Mouse (Mus musculus): ENCODE results near the gene Ppp1r15a. TPM values are rescaled to one million over a fixed set of nuclear protein-coding genes. Genes with fewer than 3 reads are reported as not detected.

Ppp1r15a gene
- 18.4 and 20.1 TPM in 2 replicates for polyA plus RNA-seq (2015; fragmentation: Nextera tagmentation; extraction: Ambion mirVana)

GRCm38 (mm10) chr7:45525809-45526473, at the start of gene Ppp1r15a, which contains the start of gene Plekha4:
Gene Ppp1r15a (minus strand): TSS chr7:45526268.
Gene Plekha4 (plus strand): TSS chr7:45526330.

DNA sequence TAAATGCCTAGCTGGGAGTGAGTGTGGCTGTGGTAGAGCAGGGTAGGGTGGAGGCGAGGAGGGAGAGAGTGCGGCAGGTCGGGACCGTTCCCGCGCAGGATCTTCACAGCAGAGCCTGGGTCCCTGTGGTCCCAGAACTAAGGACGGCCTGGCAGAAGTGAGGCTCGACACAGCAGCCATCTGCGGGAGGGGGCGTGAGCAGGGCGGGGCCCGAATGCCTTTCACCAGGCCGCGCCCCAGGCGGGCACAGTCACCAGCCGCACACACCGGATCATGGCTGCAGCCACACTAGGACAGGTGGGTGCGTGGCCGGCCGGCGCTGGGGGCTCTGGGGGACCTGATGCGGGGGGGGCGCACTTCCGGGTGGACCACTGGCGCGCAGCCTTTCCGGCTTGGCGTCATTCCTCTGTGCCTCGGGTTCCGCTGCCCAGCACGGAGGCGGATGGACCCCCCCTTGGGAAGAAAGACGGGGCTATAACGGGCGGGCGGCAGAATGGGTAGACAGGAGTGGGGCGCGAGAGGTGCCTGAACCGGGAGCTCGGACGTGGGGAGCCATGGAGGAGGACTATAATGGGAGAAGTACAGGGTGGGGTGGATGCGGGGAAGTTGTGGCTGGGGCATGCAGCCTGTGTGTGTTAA, 44.2 kb upstream of the Ppp1r15a start, which contains the start of gene Bcat2:
Gene Bcat2 (plus strand): TSS at position 51 of the 639 bp plus-strand sequence.

DNA sequence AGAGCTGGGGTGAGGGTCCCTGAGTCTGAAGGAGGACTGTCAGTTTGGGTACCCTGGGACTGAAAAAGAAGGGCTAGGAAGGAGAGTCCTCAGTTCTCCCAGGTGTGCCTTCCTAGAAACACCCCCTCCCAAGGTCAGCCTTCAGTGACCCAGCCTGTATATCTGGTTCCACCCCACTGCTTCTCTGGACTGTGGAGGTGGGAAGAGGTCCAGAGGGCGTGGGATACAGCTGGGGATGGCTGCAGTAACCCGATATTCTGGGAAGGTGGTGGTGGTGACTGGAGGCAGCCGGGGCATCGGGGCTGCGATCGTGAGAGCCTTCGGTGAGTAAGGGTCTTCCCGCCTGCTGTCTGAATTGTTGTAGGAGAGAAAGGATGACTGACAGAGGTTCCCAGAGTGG, 28.7 kb upstream of the Ppp1r15a start, which contains the start of gene Hsd17b14:
Gene Hsd17b14 (plus strand): TSS at position 150 of the 400 bp plus-strand sequence.

DNA sequence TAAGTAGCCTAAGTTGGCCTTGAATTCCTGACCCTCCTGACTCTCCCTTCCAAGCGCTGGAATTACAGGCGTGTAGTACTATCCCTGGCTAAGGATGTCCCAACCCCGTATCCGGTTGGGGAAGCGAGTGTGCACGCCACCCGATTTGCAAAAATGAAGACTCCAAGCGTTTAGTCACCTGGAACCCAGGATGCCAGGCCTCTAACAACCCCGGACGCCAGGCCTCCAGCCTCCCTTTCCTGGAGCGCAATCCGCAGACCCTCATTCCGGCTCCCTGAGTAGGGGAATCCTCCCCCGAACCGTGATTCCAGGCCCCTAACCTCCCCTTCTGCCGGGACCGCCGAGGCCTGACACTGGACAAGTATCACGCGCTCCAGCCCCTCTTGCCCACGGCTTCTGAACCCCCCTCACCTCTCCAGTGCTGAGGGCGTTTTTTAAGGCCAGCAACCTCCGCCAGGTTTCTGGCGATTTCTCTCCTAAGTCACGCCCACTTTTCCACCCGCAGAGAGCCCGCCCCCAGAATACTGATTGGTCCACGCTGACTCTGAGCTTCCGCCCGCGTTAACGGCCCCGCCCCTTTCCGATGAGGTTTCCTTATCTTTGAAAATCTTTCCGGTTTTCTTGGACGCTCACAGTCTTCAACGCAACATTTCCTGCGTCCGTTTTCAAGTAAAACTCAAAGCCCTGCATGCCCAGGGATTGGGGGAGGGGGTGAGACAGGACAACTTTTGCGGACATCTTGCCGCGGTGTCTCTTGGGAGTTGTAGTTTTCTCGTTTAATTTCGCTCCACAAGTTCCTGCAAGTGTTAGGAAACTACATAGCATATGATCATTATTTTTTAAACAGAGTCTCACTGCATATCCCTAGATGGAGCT, 15.9 kb downstream of the Ppp1r15a start, which contains the start of gene Nucb1:
Gene Nucb1 (minus strand): TSS at position 495 of the 876 bp plus-strand sequence.

GRCm38 (mm10) chr7:45488293-45489204, 37.5 kb downstream of the Ppp1r15a start, which contains the start of gene Dhdh:
Gene Dhdh (minus strand): TSS chr7:45488805.

DNA sequence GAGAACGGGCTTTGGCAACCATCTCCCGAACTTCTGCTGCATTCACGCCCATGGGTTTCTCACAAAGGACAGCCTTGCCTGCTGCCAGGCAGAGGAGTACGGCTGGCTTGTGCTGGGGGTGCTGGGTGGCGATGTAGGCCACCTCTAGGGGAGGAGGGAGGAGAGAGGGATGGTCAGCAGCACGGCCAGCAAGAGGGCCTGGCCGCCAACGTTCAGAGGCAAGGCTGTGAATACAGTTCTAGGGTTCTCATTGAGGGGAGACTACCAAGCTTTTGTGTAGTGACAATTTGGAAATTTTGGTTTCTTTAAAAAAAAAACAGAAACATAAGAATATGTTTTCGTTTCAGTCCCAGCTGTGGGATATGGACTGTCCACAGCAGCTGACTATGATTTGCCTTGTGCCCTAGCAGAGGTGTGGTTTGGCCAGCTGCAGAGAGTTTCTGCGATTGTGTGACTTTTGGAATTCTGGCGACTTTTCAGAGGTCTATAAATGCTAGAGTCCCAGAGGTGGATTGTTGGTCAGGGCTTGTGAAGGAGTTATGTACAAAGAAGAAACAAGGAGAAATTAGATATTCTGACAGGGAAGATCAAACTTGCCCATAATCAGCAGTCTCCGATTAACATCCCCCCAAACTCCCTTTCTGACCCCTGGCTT, 39.2 kb downstream of the Ppp1r15a start, which contains the start of gene Gm45808:
Gene Gm45808 (minus strand): TSS at position 51 of the 655 bp plus-strand sequence.

DNA sequence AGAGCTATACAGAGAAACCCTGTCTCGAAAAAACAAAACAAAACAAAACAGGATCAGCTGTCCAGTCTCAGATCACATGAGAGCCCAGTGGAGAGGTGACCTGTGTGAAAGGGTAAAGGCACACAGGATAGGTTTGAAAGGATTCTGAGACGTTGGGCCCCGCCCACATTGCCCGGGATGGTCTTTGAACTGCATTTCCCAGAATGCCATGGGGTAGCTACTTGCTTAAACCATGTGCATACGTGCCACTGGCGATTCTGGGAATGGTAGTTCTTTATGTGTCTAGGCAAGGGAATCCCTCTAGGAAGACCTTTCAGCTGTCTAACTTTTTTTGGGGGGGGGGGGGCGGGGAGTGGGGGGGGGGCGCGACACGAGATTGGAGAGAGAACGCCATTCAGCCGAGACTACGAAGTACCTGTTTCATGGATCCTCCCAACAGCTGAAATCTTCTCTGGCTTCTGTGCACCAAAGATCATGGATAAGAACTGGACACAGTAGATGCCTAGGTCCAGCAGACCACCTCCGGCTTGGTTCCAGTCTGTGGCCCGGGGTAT, 44.6 kb downstream of the Ppp1r15a start, which contains the start of gene Tulp2:
Gene Tulp2 (plus strand): TSS at position 504 of the 554 bp plus-strand sequence.

Other genes with a start within 250 kb of the Ppp1r15a start
- gene Slc6a21, start 248.8 kb downstream of the Ppp1r15a start, polyA plus RNA-seq (2015; fragmentation: Nextera tagmentation; extraction: Ambion mirVana): not detected in 2 replicates
- gene Trpm4, start 192.5 kb downstream of the Ppp1r15a start, polyA plus RNA-seq (2015; fragmentation: Nextera tagmentation; extraction: Ambion mirVana): 11.8 and 12.6 TPM in 2 replicates
- 0.52 and 0.62 TPM in 2 replicates for gene Hrc, start 191.0 kb downstream of the Ppp1r15a start, polyA plus RNA-seq (2015; fragmentation: Nextera tagmentation; extraction: Ambion mirVana)
- 33.9 and 35.6 TPM in 2 replicates for gene Ppfia3, start 159.2 kb downstream of the Ppp1r15a start, polyA plus RNA-seq (2015; fragmentation: Nextera tagmentation; extraction: Ambion mirVana)
- gene Lin7b, start 155.7 kb downstream of the Ppp1r15a start, polyA plus RNA-seq (2015; fragmentation: Nextera tagmentation; extraction: Ambion mirVana): 111 and 123 TPM in 2 replicates
- gene Snrnp70, start 130.5 kb downstream of the Ppp1r15a start, polyA plus RNA-seq (2015; fragmentation: Nextera tagmentation; extraction: Ambion mirVana): 146 and 152 TPM in 2 replicates
- gene Kcna7, start 120.6 kb downstream of the Ppp1r15a start, polyA plus RNA-seq (2015; fragmentation: Nextera tagmentation; extraction: Ambion mirVana): not detected in 2 replicates
- 0.10 TPM in 1 of 2 replicates, not detected in the other for gene Ntf5, start 112.6 kb downstream of the Ppp1r15a start, polyA plus RNA-seq (2015; fragmentation: Nextera tagmentation; extraction: Ambion mirVana)
- gene Lhb, start 105.4 kb downstream of the Ppp1r15a start, polyA plus RNA-seq (2015; fragmentation: Nextera tagmentation; extraction: Ambion mirVana): 0.37 and 0.48 TPM in 2 replicates
- gene Gys1, start 91.4 kb downstream of the Ppp1r15a start, polyA plus RNA-seq (2015; fragmentation: Nextera tagmentation; extraction: Ambion mirVana): 16.4 and 18.9 TPM in 2 replicates
- 83.2 and 91.0 TPM in 2 replicates for gene Ruvbl2, start 88.2 kb downstream of the Ppp1r15a start, polyA plus RNA-seq (2015; fragmentation: Nextera tagmentation; extraction: Ambion mirVana)
- gene Ftl1, start 66.4 kb downstream of the Ppp1r15a start, polyA plus RNA-seq (2015; fragmentation: Nextera tagmentation; extraction: Ambion mirVana): 3,929 and 4,285 TPM in 2 replicates
- gene Bax, start 59.4 kb downstream of the Ppp1r15a start, polyA plus RNA-seq (2015; fragmentation: Nextera tagmentation; extraction: Ambion mirVana): 248 and 251 TPM in 2 replicates
- gene Tulp2, start 44.4 kb downstream of the Ppp1r15a start, polyA plus RNA-seq (2015; fragmentation: Nextera tagmentation; extraction: Ambion mirVana): 0.29 and 0.49 TPM in 2 replicates
- gene Gm45808, start 39.5 kb downstream of the Ppp1r15a start, polyA plus RNA-seq (2015; fragmentation: Nextera tagmentation; extraction: Ambion mirVana): not detected in 2 replicates
- gene Dhdh, start 37.5 kb downstream of the Ppp1r15a start, polyA plus RNA-seq (2015; fragmentation: Nextera tagmentation; extraction: Ambion mirVana): 5.4 and 5.5 TPM in 2 replicates
- gene Nucb1, start 15.9 kb downstream of the Ppp1r15a start, polyA plus RNA-seq (2015; fragmentation: Nextera tagmentation; extraction: Ambion mirVana): 143 and 157 TPM in 2 replicates
- 5.5 and 6.7 TPM in 2 replicates for gene Plekha4, start 62 bp upstream of the Ppp1r15a start, polyA plus RNA-seq (2015; fragmentation: Nextera tagmentation; extraction: Ambion mirVana)
- gene Hsd17b14, start 28.6 kb upstream of the Ppp1r15a start, polyA plus RNA-seq (2015; fragmentation: Nextera tagmentation; extraction: Ambion mirVana): 0.62 and 0.81 TPM in 2 replicates
- 19.8 and 21.5 TPM in 2 replicates for gene Bcat2, start 43.9 kb upstream of the Ppp1r15a start, polyA plus RNA-seq (2015; fragmentation: Nextera tagmentation; extraction: Ambion mirVana)
- not detected in 2 replicates for gene Fgf21, start 89.2 kb upstream of the Ppp1r15a start, polyA plus RNA-seq (2015; fragmentation: Nextera tagmentation; extraction: Ambion mirVana)
- 0.14 TPM in 1 of 2 replicates, not detected in the other for gene Fut1, start 91.0 kb upstream of the Ppp1r15a start, polyA plus RNA-seq (2015; fragmentation: Nextera tagmentation; extraction: Ambion mirVana)
- gene Izumo1, start 95.5 kb upstream of the Ppp1r15a start, polyA plus RNA-seq (2015; fragmentation: Nextera tagmentation; extraction: Ambion mirVana): 0.10 TPM in 1 of 2 replicates, not detected in the other
- gene Rasip1, start 101.2 kb upstream of the Ppp1r15a start, polyA plus RNA-seq (2015; fragmentation: Nextera tagmentation; extraction: Ambion mirVana): 18.8 and 19.9 TPM in 2 replicates
- gene Mamstr, start 113.7 kb upstream of the Ppp1r15a start, polyA plus RNA-seq (2015; fragmentation: Nextera tagmentation; extraction: Ambion mirVana): 4.5 and 5.3 TPM in 2 replicates
- 0.10 and 0.12 TPM in 2 replicates for gene Fut2, start 140.1 kb upstream of the Ppp1r15a start, polyA plus RNA-seq (2015; fragmentation: Nextera tagmentation; extraction: Ambion mirVana)
- gene Ntn5, start 157.8 kb upstream of the Ppp1r15a start, polyA plus RNA-seq (2015; fragmentation: Nextera tagmentation; extraction: Ambion mirVana): 1.4 and 1.6 TPM in 2 replicates
- gene Sec1, start 168.1 kb upstream of the Ppp1r15a start, polyA plus RNA-seq (2015; fragmentation: Nextera tagmentation; extraction: Ambion mirVana): 0.45 and 0.58 TPM in 2 replicates
- 92.0 and 100.0 TPM in 2 replicates for gene Car11, start 173.6 kb upstream of the Ppp1r15a start, polyA plus RNA-seq (2015; fragmentation: Nextera tagmentation; extraction: Ambion mirVana)
- gene Dbp, start 178.8 kb upstream of the Ppp1r15a start, polyA plus RNA-seq (2015; fragmentation: Nextera tagmentation; extraction: Ambion mirVana): 6.3 and 8.5 TPM in 2 replicates
- 516 and 551 TPM in 2 replicates for gene Rpl18, start 189.2 kb upstream of the Ppp1r15a start, polyA plus RNA-seq (2015; fragmentation: Nextera tagmentation; extraction: Ambion mirVana)
- 18.9 and 20.8 TPM in 2 replicates for gene Sphk2, start 191.7 kb upstream of the Ppp1r15a start, polyA plus RNA-seq (2015; fragmentation: Nextera tagmentation; extraction: Ambion mirVana)
- gene Fam83e, start 194.9 kb upstream of the Ppp1r15a start, polyA plus RNA-seq (2015; fragmentation: Nextera tagmentation; extraction: Ambion mirVana): 0.14 TPM in 1 of 2 replicates, not detected in the other
- gene Spaca4, start 199.5 kb upstream of the Ppp1r15a start, polyA plus RNA-seq (2015; fragmentation: Nextera tagmentation; extraction: Ambion mirVana): not detected in 2 replicates